Mouse (Mus musculus) hindbrain, embryonic 15.5 days (tissue): ENCODE measurements around the gene Tnrc18. TPM values are rescaled to one million over a fixed set of nuclear protein-coding genes. Genes with fewer than 3 reads are reported as not detected.
A peak's percentile ranks its signal among the peaks of the same experiment; 100 is the strongest.

Experiments
- ATAC-seq: fragments of 200-750 bp; cut with Nextera tagmentation; 2 replicates; pipeline ENCODE4 v1.8.0; 2017; ENCODE audit warnings: low read depth, moderate number of reproducible peaks, moderate TSS enrichment; ENCODE audit not compliant: low FRiP score
- H3K27ac ChIP-seq: fragments of 300-500 bp; sonication (generic); replicated peaks from 2 replicates; pipeline ENCODE4 v1.5.1; 2015; ENCODE audit warnings: mild to moderate bottlenecking, inconsistent platforms
- H3K27me3 ChIP-seq: fragments of 300-500 bp; sonication (generic); 2 replicates; pipeline ENCODE4 v1.6.1; 2015; ENCODE audit warnings: control low read depth, inconsistent platforms
- H3K36me3 ChIP-seq: fragments of 300-500 bp; sonication (generic); 2 replicates; pipeline ENCODE4 v1.6.1; 2015; ENCODE audit warnings: control low read depth, inconsistent platforms
- H3K4me1 ChIP-seq: fragments of 300-500 bp; sonication (generic); replicated peaks from 2 replicates; pipeline ENCODE4 v1.6.1; 2015; ENCODE audit warnings: control low read depth, inconsistent platforms
- H3K4me2 ChIP-seq: fragments of 300-500 bp; sonication (generic); 2 replicates; pipeline ENCODE4 v1.6.1; 2015; ENCODE audit warnings: moderate library complexity, mild to moderate bottlenecking, inconsistent platforms
- H3K4me3 ChIP-seq: fragments of 300-500 bp; sonication (generic); 2 replicates; pipeline ENCODE4 v1.5.1; 2015; ENCODE audit warnings: mild to moderate bottlenecking, inconsistent platforms
- H3K9ac ChIP-seq: fragments of 300-500 bp; sonication (generic); 2 replicates; pipeline ENCODE4 v1.6.1; 2015; ENCODE audit warnings: inconsistent platforms
- H3K9me3 ChIP-seq: fragments of 300-500 bp; sonication (generic); 2 replicates; pipeline ENCODE4 v1.6.1; 2016; ENCODE audit warnings: control low read depth, inconsistent platforms
- WGBS: fragments of 180-500 bp; shearing (Covaris S2); methylation state at CpG from one replicate; pipeline ENCODE4 v1.1.7; 2015; 5-methylcytosine and 5-hydroxymethylcytosine counted together
- polyA plus RNA-seq: library from polyadenylated mRNA; unstranded; fragments of >200 nt; fragmentation: Nextera tagmentation; extraction: Ambion mirVana; gene quantifications from 2 replicates; pipeline ENCODE4 v1.2.1, GENCODE M21; 2015

Tnrc18 gene
- polyA plus RNA-seq = 32.7 and 33.8 TPM in 2 replicates

GRCm38 (mm10) chr5:142817524-142818434 lies at the start of gene Tnrc18:
Gene Tnrc18, minus strand, starts transcription at chr5:142817662.
- under 1% methylated on average over 52 of the region's 56 CpGs for WGBS
- Histone ChIP-seq H3K27ac (peak within 1 kb of the TSS; percentile 100), H3K9ac (peak within 1 kb of the TSS; percentile 100), H3K27me3 (no peaks in the 10 kb centered on the region), H3K4me3 (peak within 1 kb of the TSS; percentile 91), H3K4me1 (peaks cover 18% of the 10 kb centered on the region), H3K36me3 (no peaks in the 10 kb centered on the region), H3K4me2 (peak within 1 kb of the TSS; percentile 96), H3K9me3 (no peaks in the 10 kb centered on the region)
- peak; percentile 83 for ATAC-seq

DNA sequence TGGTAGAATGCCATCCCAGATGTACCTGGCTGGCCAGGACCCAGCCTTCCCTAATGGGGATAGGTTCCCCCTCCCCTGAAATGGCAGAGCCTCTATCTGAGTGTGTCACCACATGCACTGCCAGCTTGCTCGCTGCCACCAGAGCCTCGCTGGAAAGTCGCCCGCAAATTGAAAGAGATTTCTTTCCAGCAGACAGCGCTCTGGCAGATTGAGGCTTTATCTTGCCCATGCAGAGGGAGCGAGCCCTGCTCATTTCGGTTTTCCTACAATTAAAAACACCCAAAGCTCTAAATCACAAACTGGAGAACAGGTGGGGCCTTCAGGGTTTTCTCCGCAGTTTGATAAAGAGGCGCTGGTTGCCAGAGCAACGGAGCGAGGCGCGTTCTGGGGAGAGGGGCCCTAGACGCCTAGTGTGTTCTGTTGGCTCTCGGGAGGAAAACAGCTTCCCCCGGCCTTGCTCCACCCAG lies 40.3 kb upstream of the Tnrc18 start:
- Histone ChIP-seq H3K4me1 (peaks cover 7% of the 10 kb centered on the region), H3K4me2 (peak overlapping the region; percentile 23; the same call in 1 of the 2 replicates), H3K27me3 (no peaks in the 10 kb centered on the region), H3K4me3 (no peak overlapping the region), H3K9ac (no peak overlapping the region), H3K36me3 (no peaks in the 10 kb centered on the region), H3K9me3 (no peaks in the 10 kb centered on the region), H3K27ac (peak overlapping the region; percentile 78)
- WGBS = 21% methylated on average over 16 of the region's 16 CpGs
- ATAC-seq = peak; percentile 76

DNA sequence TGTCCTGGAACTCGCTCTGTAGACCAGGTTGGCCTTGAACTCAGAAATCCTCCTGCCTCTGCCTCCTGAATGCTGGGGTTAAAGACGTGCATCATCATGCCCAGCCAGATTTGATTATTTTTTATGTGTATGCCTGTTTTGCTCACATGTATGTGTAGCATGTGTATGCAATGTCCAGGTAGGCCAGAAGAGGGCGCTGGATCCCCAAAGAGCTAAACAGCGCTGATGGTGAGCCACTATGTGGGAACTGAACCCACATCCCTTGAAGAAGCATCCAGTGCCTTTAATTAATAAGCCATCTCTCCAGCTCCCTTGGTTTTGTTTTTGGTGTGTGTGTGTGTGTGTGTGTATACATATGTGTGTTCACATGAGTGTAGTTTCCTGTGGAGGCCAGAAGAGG lies 38.9 kb upstream of the Tnrc18 start:
- H3K9ac ChIP-seq = no peak overlapping the region
- no peaks in the 10 kb centered on the region for H3K9me3 ChIP-seq
- H3K4me1 ChIP-seq = peaks cover 7% of the 10 kb centered on the region
- no peak overlapping the region for H3K27ac ChIP-seq
- no peaks in the 10 kb centered on the region for H3K27me3 ChIP-seq
- no peak overlapping the region for H3K4me2 ChIP-seq
- no peaks in the 10 kb centered on the region for H3K36me3 ChIP-seq
- no peak overlapping the region for H3K4me3 ChIP-seq
- WGBS = 86% methylated on average over 4 of the region's 4 CpGs
- no peak for ATAC-seq

GRCm38 (mm10) chr5:142854877-142855276 lies 37.4 kb upstream of the Tnrc18 start:
- Histone ChIP-seq H3K36me3 (no peaks in the 10 kb centered on the region), H3K27me3 (no peaks in the 10 kb centered on the region), H3K4me1 (peaks cover 7% of the 10 kb centered on the region), H3K4me2 (no peak overlapping the region), H3K27ac (no peak overlapping the region), H3K9ac (no peak overlapping the region), H3K9me3 (no peaks in the 10 kb centered on the region), H3K4me3 (no peak overlapping the region)
- ATAC-seq = peak; percentile 27; the same call in 1 of the 2 replicates
- 80% methylated on average over 10 of the region's 10 CpGs for WGBS

DNA sequence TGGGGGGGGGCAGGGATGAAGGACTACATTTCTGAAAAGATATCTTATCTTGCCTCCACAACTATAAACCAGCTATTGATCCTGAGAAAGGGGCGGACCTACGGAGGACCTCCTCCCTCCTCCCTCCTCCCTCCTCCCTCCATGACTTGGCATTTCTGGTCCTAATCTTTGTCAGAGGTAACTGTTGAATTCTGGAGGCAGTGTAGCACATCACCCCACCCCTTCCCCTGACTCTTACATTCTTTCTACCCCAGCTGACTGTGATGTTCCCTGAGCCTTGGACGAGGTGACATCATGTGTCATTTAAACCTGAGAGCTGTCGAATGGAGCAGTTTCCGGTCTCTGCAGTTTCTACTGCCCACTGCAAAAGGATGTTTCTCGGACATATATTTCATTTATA lies 36.1 kb upstream of the Tnrc18 start:
- Histone ChIP-seq H3K4me1 (peaks cover 7% of the 10 kb centered on the region), H3K27ac (no peak overlapping the region), H3K9ac (no peak overlapping the region), H3K27me3 (no peaks in the 10 kb centered on the region), H3K9me3 (no peaks in the 10 kb centered on the region), H3K36me3 (no peaks in the 10 kb centered on the region), H3K4me3 (no peak overlapping the region), H3K4me2 (no peak overlapping the region)
- WGBS = 84% methylated on average over 6 of the region's 6 CpGs
- no peak for ATAC-seq

DNA sequence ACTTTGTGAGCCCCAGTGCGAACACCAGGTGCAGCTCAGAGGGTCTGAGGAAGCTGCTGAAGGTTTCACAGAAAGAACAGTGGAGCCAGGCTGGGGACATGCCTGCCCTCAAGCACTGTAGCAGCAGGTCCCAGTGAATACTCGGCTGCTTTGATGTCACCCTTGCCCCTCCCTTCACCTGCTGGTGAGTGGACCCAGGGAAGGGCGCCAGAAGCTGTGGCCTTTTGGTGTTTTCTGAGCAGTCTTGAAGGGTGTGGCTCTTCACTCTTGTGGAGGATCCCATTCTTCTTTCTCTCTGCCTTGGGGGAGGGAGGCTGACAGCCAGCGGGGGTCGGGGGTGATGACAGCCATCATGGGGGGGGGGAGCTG lies 34.2 kb upstream of the Tnrc18 start:
- no peaks in the 10 kb centered on the region for H3K4me1 ChIP-seq
- no peaks in the 10 kb centered on the region for H3K9me3 ChIP-seq
- H3K27ac ChIP-seq = no peak overlapping the region
- 71% methylated on average over 5 of the region's 5 CpGs for WGBS
- H3K4me2 ChIP-seq = no peak overlapping the region
- no peak for ATAC-seq
- H3K36me3 ChIP-seq = no peaks in the 10 kb centered on the region
- no peak overlapping the region for H3K9ac ChIP-seq
- H3K4me3 ChIP-seq = no peak overlapping the region
- no peaks in the 10 kb centered on the region for H3K27me3 ChIP-seq

DNA sequence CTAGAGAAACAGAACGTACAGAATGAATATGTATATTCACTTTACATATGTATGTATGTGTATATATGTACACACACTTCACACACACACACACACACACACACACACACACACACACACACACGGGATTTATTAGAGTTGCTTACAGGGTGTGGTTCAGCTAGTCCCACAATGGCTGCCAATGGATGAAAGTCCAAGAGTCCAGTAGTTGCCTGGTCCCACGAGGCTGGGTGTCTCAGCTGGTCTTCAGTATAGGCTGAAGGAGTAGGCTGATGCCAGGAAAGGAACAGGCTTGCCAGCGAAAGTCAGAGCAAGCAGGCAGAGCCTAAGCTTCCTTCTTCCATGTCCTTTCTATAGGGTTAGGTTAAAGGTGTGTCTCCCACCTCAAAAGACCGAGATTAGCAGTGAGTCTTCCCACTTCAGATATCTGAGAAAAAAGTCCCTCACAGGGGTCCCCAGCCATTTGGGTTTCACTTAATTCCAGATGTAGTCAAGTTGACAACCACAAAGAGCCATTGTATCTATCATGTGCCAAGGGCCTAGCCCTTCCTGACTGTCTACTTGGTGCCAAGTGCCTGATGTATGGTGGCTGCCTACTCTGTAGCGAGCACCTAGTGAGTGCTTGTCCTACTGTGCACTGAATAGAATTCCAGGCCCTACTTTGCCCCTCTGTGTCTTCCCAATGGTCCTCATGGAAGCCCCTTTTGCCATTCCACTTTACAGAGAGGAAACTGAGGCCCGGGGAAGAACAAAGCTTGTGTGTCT lies 33.6 kb upstream of the Tnrc18 start:
- ATAC-seq = no peak
- Histone ChIP-seq H3K9me3 (no peaks in the 10 kb centered on the region), H3K4me2 (no peak overlapping the region), H3K4me3 (no peak overlapping the region), H3K9ac (no peak overlapping the region), H3K4me1 (no peaks in the 10 kb centered on the region), H3K27me3 (no peaks in the 10 kb centered on the region), H3K27ac (no peak overlapping the region), H3K36me3 (no peaks in the 10 kb centered on the region)
- WGBS = 82% methylated on average over 7 of the region's 7 CpGs

GRCm38 (mm10) chr5:142850476-142850875 lies 33.0 kb upstream of the Tnrc18 start:
- ATAC-seq = no peak
- Histone ChIP-seq H3K36me3 (no peaks in the 10 kb centered on the region), H3K4me2 (no peak overlapping the region), H3K9ac (no peak overlapping the region), H3K9me3 (no peaks in the 10 kb centered on the region), H3K4me1 (no peaks in the 10 kb centered on the region), H3K27me3 (no peaks in the 10 kb centered on the region), H3K4me3 (no peak overlapping the region), H3K27ac (no peak overlapping the region)
- 84% methylated on average over 9 of the region's 9 CpGs for WGBS

GRCm38 (mm10) chr5:142848911-142849310 lies 31.4 kb upstream of the Tnrc18 start:
- Histone ChIP-seq H3K27me3 (no peaks in the 10 kb centered on the region), H3K27ac (no peak overlapping the region), H3K36me3 (no peaks in the 10 kb centered on the region), H3K9me3 (no peaks in the 10 kb centered on the region), H3K4me3 (no peak overlapping the region), H3K4me2 (no peak overlapping the region), H3K9ac (no peak overlapping the region), H3K4me1 (no peaks in the 10 kb centered on the region)
- ATAC-seq = no peak
- 96% methylated on average over 7 of the region's 7 CpGs for WGBS

DNA sequence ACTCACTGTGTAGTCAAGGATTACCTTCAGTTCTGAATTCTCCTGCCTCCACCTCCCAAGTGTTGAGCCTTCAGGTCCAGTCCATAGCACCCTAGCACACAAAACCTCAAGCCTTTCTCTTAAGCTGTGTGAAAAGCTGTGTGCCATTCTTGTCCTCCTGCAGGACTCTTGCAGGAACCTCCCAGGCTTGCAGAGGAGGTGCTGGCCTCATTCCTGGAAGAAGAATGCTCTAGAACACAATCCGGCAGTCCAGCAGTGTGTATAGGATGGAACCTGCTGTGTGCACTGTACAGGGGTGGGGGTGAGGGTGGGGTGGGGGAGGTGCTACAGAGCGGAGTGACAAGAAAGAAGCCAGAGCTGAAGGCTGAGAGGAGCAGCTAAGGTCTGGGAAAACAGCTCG lies 30.7 kb upstream of the Tnrc18 start:
- Histone ChIP-seq H3K4me3 (no peak overlapping the region), H3K4me2 (no peak overlapping the region), H3K27me3 (no peaks in the 10 kb centered on the region), H3K9ac (no peak overlapping the region), H3K9me3 (no peaks in the 10 kb centered on the region), H3K36me3 (no peaks in the 10 kb centered on the region), H3K27ac (no peak overlapping the region), H3K4me1 (no peaks in the 10 kb centered on the region)
- ATAC-seq = no peak
- WGBS = 78% methylated on average over 3 of the region's 3 CpGs

DNA sequence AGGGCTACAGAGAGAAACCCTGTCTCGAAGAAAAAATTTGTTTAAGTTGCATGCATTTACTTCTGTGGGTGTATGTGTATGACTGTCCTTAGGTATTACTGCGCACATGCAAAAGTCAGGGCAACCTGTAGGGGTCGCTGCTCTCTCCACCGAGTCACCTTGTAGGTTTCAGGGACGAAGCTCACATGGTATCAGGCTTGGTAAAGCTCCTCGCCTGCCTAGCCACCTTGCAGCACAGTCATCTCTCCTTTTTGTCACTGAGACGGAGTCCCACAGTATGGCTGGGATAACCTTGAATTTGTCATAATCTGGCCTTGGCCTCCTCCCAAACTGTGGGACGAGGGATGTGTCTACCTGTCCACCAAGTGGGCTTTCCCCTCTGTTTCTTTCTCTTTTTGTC lies 27.0 kb upstream of the Tnrc18 start:
- Histone ChIP-seq H3K27ac (no peak overlapping the region), H3K27me3 (no peaks in the 10 kb centered on the region), H3K9me3 (no peaks in the 10 kb centered on the region), H3K36me3 (no peaks in the 10 kb centered on the region), H3K4me3 (no peak overlapping the region), H3K4me1 (no peaks in the 10 kb centered on the region), H3K9ac (no peak overlapping the region), H3K4me2 (no peak overlapping the region)
- WGBS = 64% methylated on average over 8 of the region's 8 CpGs
- ATAC-seq = no peak

- Histone ChIP-seq H3K4me1 (no peaks in the 10 kb centered on the region), H3K27me3 (no peaks in the 10 kb centered on the region), H3K4me3 (no peak overlapping the region), H3K9ac (no peak overlapping the region), H3K9me3 (no peaks in the 10 kb centered on the region), H3K36me3 (no peaks in the 10 kb centered on the region), H3K27ac (no peak overlapping the region), H3K4me2 (no peak overlapping the region)
- 17% methylated on average over 7 of the region's 7 CpGs for WGBS
- 0 out of 2 replicates have a peak, but pooled peaks have one; percentile 38 for ATAC-seq
Measured at GRCm38 (mm10) chr5:142842137-142842642, 24.7 kb upstream of the Tnrc18 start.
